Mouse (Mus musculus) heart, postnatal 0 days (tissue): Measurements from ENCODE around the gene Nfib. TPM values are rescaled to one million over a fixed set of nuclear protein-coding genes. Genes with fewer than 3 reads are reported as not detected.

ENCODE experiments used
- ATAC-seq: fragments of 200-750 bp; cut with Nextera tagmentation; 2 replicates; pipeline ENCODE4 v1.8.0; 2017; ENCODE audit warnings: low read depth, moderate number of reproducible peaks, moderate library complexity; ENCODE audit not compliant: insufficient read depth
- DNase-seq: peaks from one replicate; pipeline ENCODE4 v3.0.0-alpha.2; 2016; ENCODE audit warnings: low spot score
- H3K27ac ChIP-seq: fragments of 300-500 bp; sonication (generic); 2 replicates; pipeline ENCODE4 v1.5.1; 2014; ENCODE audit warnings: low read depth, mild to moderate bottlenecking
- H3K27me3 ChIP-seq: fragments of 300-500 bp; sonication (generic); 2 replicates; pipeline ENCODE4 v1.6.1; 2014; ENCODE audit warnings: low read length, mixed read lengths; ENCODE audit not compliant: control insufficient read depth, insufficient read depth
- H3K36me3 ChIP-seq: fragments of 300-500 bp; sonication (generic); replicated peaks from 2 replicates; pipeline ENCODE4 v1.6.1; 2014; ENCODE audit warnings: low read length, mixed read lengths; ENCODE audit not compliant: control insufficient read depth, insufficient read depth
- H3K4me1 ChIP-seq: fragments of 300-500 bp; sonication (generic); 2 replicates; pipeline ENCODE4 v1.6.1; 2014; ENCODE audit warnings: antibody characterized with exemption; ENCODE audit not compliant: control insufficient read depth, insufficient read depth
- H3K4me2 ChIP-seq: fragments of 300-500 bp; sonication (generic); 2 replicates; pipeline ENCODE4 v1.6.1; 2014; ENCODE audit warnings: low read depth, mild to moderate bottlenecking, low read length, moderate library complexity
- H3K4me3 ChIP-seq: fragments of 300-500 bp; sonication (generic); 2 replicates; pipeline ENCODE4 v1.5.1; 2014; ENCODE audit warnings: low read depth, low read length
- H3K9ac ChIP-seq: fragments of 300-500 bp; sonication (generic); replicated peaks from 2 replicates; pipeline ENCODE4 v1.6.1; 2014; ENCODE audit warnings: low read depth, low read length, mixed read lengths
- H3K9me3 ChIP-seq: fragments of 300-500 bp; sonication (generic); replicated peaks from 2 replicates; pipeline ENCODE4 v1.6.1; 2016; ENCODE audit warnings: low read length; ENCODE audit not compliant: control insufficient read depth
- CTCF ChIP-seq: IDR thresholded peaks from 2 replicates; pipeline ENCODE4 v1.5.1; 2016; ENCODE audit warnings: antibody characterized with exemption, control low read depth, low read depth
- EP300 ChIP-seq: IDR thresholded peaks from 2 replicates; pipeline ENCODE4 v1.6.1; 2016; ENCODE audit warnings: antibody characterized with exemption, low read depth
- whole genome bisulfite sequencing: fragments of 180-500 bp; shearing (Covaris S2); extraction: QIAGEN DNeasy Blood & Tissue Kit; methylation state at CpG from one replicate; pipeline ENCODE4 v1.1.7; 2014; 5-methylcytosine and 5-hydroxymethylcytosine counted together
- polyA plus RNA-seq: library from polyadenylated mRNA; unstranded; fragments of >200 nt; fragmentation: Nextera tagmentation; extraction: Ambion mirVana; gene quantifications from 2 replicates; pipeline ENCODE4 v1.2.1, GENCODE M21; 2015
- total RNA-seq: library from RNA; depleted of rRNA; stranded (reverse); fragments of >200 nt; gene quantifications from 2 replicates; pipeline ENCODE4 v1.2.3, GENCODE M21; 2014; ENCODE audit warnings: low replicate concordance

The Nfib gene
- total and polyA plus RNA-seq, 2 experiments from 2014 or later: 44.0 to 82.0 TPM

DNA sequence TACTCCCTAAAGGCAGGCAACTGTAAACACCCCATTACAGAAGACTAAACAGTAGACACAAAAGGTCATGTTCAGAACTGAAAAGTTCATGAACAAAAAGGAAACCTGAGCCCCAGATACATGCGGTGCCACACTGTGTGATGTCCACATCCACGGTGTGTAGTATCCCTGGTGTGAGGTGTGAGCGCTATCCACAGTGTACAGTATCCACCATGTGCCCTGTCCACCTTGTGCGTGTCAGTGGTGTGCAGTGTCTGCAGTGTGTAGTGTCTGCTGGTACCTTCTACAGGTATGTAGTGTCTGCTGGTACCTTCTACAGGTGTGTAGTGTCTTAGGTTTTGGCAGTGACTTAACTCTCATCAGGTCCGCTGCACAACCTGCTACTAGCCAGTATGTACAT, 248.6 kb downstream of the Nfib start:
- peaks cover 83% of the 10 kb centered on the region for H3K4me1 ChIP-seq
- no peaks in the 10 kb centered on the region for H3K36me3 ChIP-seq
- 86% methylated on average over 5 of the region's 5 CpGs for WGBS
- H3K4me2 ChIP-seq: no peak overlapping the region
- no peak overlapping the region for H3K9ac ChIP-seq
- no peak overlapping the region for H3K4me3 ChIP-seq
- H3K27me3 ChIP-seq: no peaks in the 10 kb centered on the region
- DNase-seq (no peak), ATAC-seq (no peak)
- peak overlapping the region; percentile 35; the same call in 1 of the 2 replicates for H3K27ac ChIP-seq
- no peak for TF ChIP-seq CTCF
- no peak for TF ChIP-seq EP300
- no peaks in the 10 kb centered on the region for H3K9me3 ChIP-seq

DNA sequence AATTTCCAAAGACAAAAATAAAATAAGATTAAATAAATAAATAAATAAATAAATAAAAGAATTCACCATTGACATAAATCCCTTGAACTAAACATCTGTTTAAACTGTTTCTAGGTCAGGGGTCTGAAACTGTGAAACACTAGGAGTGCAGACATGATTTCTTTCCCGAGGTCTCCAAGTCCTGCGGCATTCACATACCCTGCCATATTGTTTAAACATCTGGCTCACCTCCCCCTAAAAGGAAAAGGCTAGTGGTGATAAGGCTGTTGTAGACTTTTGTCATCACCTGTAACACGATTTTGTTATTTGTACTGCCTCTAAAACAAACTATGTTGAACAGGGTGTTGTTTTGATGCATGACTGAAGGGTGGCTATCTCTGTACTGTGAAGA, 249.2 kb downstream of the Nfib start:
- 33% methylated on average over 3 of the region's 3 CpGs for WGBS
- H3K27me3 ChIP-seq: no peaks in the 10 kb centered on the region
- H3K27ac ChIP-seq: peak overlapping the region; percentile 35; the same call in 1 of the 2 replicates
- H3K4me3 ChIP-seq: no peak overlapping the region
- no peaks in the 10 kb centered on the region for H3K36me3 ChIP-seq
- H3K9ac ChIP-seq: no peak overlapping the region
- H3K4me1 ChIP-seq: peaks cover 83% of the 10 kb centered on the region
- no peak for DNase-seq
- no peaks in the 10 kb centered on the region for H3K9me3 ChIP-seq
- TF ChIP-seq EP300 (no peak), CTCF (no peak)
- ATAC-seq: no peak
- no peak overlapping the region for H3K4me2 ChIP-seq

DNA sequence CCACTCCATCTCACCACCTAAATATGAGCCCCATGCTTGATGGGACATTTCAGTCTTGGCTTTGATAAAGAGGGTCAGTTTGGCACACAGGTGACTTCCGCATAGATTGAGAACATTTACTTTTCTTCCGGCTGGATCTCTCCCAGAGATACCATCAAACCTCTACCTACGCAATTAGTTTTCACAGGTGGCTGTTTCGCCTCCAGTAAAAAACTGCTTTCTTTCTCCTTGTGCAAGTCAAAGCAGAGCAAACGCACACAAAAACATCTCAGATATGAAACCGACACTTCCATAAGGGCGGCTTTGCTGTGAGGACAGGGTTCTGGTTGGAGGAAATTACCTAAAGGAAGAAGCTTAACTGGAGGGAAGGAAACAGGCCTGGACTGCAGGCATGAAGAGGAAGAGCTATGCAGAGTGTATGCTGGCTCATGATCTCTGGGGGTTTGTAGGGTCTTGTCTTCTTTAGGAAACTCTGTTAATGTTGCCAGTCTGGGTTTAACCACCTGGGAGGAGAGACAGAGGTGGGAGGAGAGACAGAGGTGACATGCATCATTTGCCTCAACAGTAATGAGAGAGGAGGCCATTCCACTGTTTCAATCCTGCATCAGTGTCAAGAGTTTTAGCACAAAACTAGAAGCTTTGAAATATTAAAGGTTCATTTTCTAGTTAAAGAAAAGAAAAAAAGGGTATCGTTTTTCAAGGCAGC, 249.8 kb downstream of the Nfib start:
- Histone ChIP-seq H3K36me3 (no peaks in the 10 kb centered on the region), H3K9me3 (no peaks in the 10 kb centered on the region), H3K4me2 (no peak overlapping the region), H3K4me3 (no peak overlapping the region), H3K27ac (no peak overlapping the region), H3K27me3 (no peaks in the 10 kb centered on the region), H3K4me1 (peaks cover 79% of the 10 kb centered on the region), H3K9ac (no peak overlapping the region)
- TF ChIP-seq CTCF (no peak), EP300 (no peak)
- 77% methylated on average over 8 of the region's 8 CpGs for WGBS
- ATAC-seq (no peak), DNase-seq (no peak)

DNA sequence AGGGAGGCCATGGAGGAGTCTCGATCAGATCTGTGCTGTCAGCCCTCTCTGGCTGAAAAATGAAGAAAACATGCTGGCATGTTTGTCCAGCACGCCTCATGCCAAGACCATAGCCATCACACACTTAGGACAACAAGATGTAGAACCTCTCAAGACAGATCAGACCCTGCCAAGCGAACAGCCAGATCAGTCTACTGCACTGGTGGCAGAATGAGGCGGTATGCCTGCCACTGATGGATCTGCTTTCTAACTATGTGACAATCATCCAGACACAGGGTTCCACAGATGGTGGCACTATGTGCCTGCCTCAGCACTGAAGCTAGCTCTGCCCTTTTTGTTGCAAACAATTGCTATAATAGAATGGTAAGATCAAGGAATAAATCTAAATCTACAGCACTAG, 250.6 kb downstream of the Nfib start:
- ATAC-seq (no peak), DNase-seq (no peak)
- 58% methylated on average over 4 of the region's 4 CpGs for whole genome bisulfite sequencing
- Histone ChIP-seq H3K4me3 (no peak overlapping the region), H3K9me3 (no peaks in the 10 kb centered on the region), H3K9ac (no peak overlapping the region), H3K4me2 (no peak overlapping the region), H3K27ac (no peak overlapping the region), H3K36me3 (no peaks in the 10 kb centered on the region), H3K4me1 (peaks cover 77% of the 10 kb centered on the region), H3K27me3 (no peaks in the 10 kb centered on the region)
- no peak for TF ChIP-seq EP300
- TF ChIP-seq CTCF: no peak

DNA sequence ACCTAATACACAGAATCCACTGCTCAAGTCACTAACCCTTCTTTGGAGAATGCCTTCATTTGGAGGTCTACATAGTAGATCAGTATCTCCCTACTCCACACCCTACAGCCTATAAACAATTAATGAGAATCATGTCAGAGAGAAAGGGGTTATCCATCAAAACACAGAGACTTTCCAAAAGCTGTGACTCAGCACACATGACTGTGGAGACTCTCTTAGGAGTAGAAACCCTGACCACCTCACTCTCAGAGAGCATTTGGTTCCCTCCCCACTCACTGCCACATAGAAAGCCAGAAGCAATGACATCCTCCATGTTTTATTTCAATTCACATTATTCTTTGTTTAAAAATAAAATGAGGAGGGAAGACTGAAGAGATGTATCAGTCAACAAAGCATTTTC, 252.2 kb downstream of the Nfib start:
- H3K4me3 ChIP-seq: no peak overlapping the region
- DNase-seq (no peak), ATAC-seq (no peak)
- no peak overlapping the region for H3K9ac ChIP-seq
- no peak overlapping the region for H3K4me2 ChIP-seq
- no peak overlapping the region for H3K27ac ChIP-seq
- no peaks in the 10 kb centered on the region for H3K27me3 ChIP-seq
- no peaks in the 10 kb centered on the region for H3K36me3 ChIP-seq
- H3K4me1 ChIP-seq: peaks cover 70% of the 10 kb centered on the region
- H3K9me3 ChIP-seq: no peaks in the 10 kb centered on the region
- TF ChIP-seq CTCF: no peak
- no peak for TF ChIP-seq EP300

DNA sequence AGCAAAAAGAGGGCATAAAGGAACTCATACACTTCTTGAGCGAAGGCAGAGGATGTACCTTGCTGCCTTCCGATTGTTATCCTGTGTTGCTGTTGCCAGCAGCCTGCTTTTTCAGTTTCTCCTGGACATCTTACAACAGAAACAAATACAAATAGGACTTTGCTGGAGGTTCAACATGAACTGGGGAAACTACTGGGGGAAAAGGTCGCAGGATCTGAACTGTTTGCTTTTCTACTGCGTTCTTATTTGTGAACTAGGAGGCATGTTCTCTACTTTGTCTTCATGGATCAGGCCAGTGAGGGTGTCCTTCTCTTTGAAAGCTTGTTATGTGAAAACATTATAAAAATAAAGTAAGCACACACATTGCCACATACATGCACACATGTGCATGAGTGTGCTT, 252.6 kb downstream of the Nfib start:
- TF ChIP-seq CTCF (no peak), EP300 (no peak)
- 72% methylated on average over 4 of the region's 4 CpGs for WGBS
- no peak for ATAC-seq
- no peak for DNase-seq
- H3K27me3 ChIP-seq: no peaks in the 10 kb centered on the region
- no peaks in the 10 kb centered on the region for H3K36me3 ChIP-seq
- no peak overlapping the region for H3K9ac ChIP-seq
- H3K4me2 ChIP-seq: no peak overlapping the region
- no peaks in the 10 kb centered on the region for H3K9me3 ChIP-seq
- peaks cover 66% of the 10 kb centered on the region for H3K4me1 ChIP-seq
- no peak overlapping the region for H3K4me3 ChIP-seq
- no peak overlapping the region for H3K27ac ChIP-seq
